Mouse (Mus musculus) spleen, adult 2 months (tissue): ENCODE measurements at regions not wholly inside any gene's neighbourhood (a gene's known extent, or its start where the extent isn't known, plus 50 kb on each side); places are given as distances from the start of the nearest gene placed in this dataset.

Experiments used
- CTCF ChIP-seq: fragments of 200-500 bp; IDR thresholded peaks from 2 replicates; pipeline ENCODE4 v1.5.1; 2011; ENCODE audit warnings: mild to moderate bottlenecking, inconsistent platforms; ENCODE audit not compliant: insufficient read depth, insufficient read length, insufficient replicate concordance; ENCODE audit errors: extremely low read depth
- POLR2A ChIP-seq: fragments of 200-500 bp; IDR thresholded peaks from 2 replicates; pipeline ENCODE4 v1.6.1; 2011; ENCODE audit warnings: low read depth, low read length, inconsistent platforms

- TF ChIP-seq CTCF: no peak
- no peak for TF ChIP-seq POLR2A
Measured at GRCm38 (mm10) chr8:116447452-116447851, 57.3 kb upstream of the Dynlrb2 start.
